Mouse (Mus musculus): ENCODE data around the gene Dnajb5.

DNA sequence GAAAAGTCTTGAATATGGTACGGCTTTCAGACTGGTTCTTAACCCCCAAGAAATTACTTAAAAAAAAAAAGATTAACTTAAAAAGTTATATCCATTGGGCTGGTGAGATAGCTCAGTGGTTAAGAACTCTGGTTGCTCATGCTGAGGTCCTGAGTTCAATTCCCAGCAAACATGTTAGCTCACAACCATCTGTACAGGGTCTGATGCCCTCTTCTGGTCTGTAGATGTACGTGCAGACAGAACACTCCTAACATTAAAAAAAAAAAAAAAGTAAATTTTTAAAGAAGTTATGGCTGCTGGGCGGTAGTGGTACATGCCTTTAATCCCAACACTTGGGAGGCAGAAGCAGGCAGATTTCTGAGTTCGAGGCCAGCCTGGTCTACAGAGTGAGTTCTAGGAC lies 28.4 kb downstream of the Dnajb5 start:
- TF ChIP-seq REST (IDR thresholded peaks at IDR 0.05; ENCODE audit: insufficient read depth, insufficient read length) (no peak), MYOG (IDR thresholded peaks at IDR 0.05; ENCODE audit: control insufficient read depth in 1 of 3, insufficient read depth in 1 of 3, insufficient read length in 2 of 3, low read depth in 2 of 3) (no peak), USF1 (IDR thresholded peaks at IDR 0.05; ENCODE audit: low read depth) (no peak), MAX (IDR thresholded peaks at IDR 0.05; ENCODE audit: low read depth) (no peak)

Measured in myocyte (in vitro differentiated cells).